Mouse (Mus musculus) ES-Bruce4 (cell line): ENCODE results near the gene Gm13420. TPM values are rescaled to one million over a fixed set of nuclear protein-coding genes. Genes with fewer than 3 reads are reported as not detected.

Experiments
- H3K27ac ChIP-seq: 2 replicates; pipeline ENCODE4 v1.5.1; 2012; ENCODE audit warnings: low read length, inconsistent platforms; ENCODE audit not compliant: insufficient read depth
- H3K27me3 ChIP-seq: 2 replicates; pipeline ENCODE4 v1.6.1; 2012; ENCODE audit warnings: mild to moderate bottlenecking, low read length, inconsistent platforms; ENCODE audit not compliant: control insufficient read depth, poor library complexity, insufficient read depth, severe bottlenecking
- H3K36me3 ChIP-seq: 2 replicates; pipeline ENCODE4 v1.6.1; 2012; ENCODE audit warnings: inconsistent platforms, mild to moderate bottlenecking, low read length, moderate library complexity; ENCODE audit not compliant: control insufficient read depth, poor library complexity, insufficient read depth, severe bottlenecking
- H3K4me1 ChIP-seq: one replicate; pipeline ENCODE4 v1.8.1; 2011; ENCODE audit warnings: low read length; ENCODE audit not compliant: control insufficient read depth, insufficient read depth
- H3K4me3 ChIP-seq: 2 replicates; pipeline ENCODE4 v1.5.1; 2011; ENCODE audit warnings: low read depth, mild to moderate bottlenecking, low read length
- H3K9ac ChIP-seq: 2 replicates; pipeline ENCODE4 v1.6.1; 2012; ENCODE audit warnings: low read depth, mild to moderate bottlenecking, inconsistent platforms; ENCODE audit not compliant: poor library complexity, severe bottlenecking
- H3K9me3 ChIP-seq: replicated peaks from 2 replicates; pipeline ENCODE4 v1.6.1; 2012; ENCODE audit warnings: mild to moderate bottlenecking, low read length, inconsistent platforms; ENCODE audit not compliant: control insufficient read depth, poor library complexity, insufficient read depth, severe bottlenecking
- CTCF ChIP-seq: IDR thresholded peaks from one replicate; pipeline ENCODE4 v1.8.1; 2011; ENCODE audit warnings: low read depth, low read length
- EP300 ChIP-seq: IDR thresholded peaks from 2 replicates; pipeline ENCODE4 v1.6.1; 2011; ENCODE audit warnings: low read depth, low read length; ENCODE audit not compliant: insufficient read depth
- POLR2A ChIP-seq: IDR thresholded peaks from one replicate; pipeline ENCODE4 v1.8.1; 2011; ENCODE audit warnings: low read length; ENCODE audit not compliant: insufficient read depth
- polyA plus RNA-seq: library from polyadenylated mRNA; stranded (reverse); fragments of >200 nt; gene quantifications from 2 replicates; pipeline ENCODE4 v1.2.4, GENCODE M21; 2011; ENCODE audit warnings: low read depth; ENCODE audit not compliant: missing spikeins, insufficient read depth, insufficient read length

Gene Gm13420
- polyA plus RNA-seq, 1 experiment: 0.75 TPM

DNA sequence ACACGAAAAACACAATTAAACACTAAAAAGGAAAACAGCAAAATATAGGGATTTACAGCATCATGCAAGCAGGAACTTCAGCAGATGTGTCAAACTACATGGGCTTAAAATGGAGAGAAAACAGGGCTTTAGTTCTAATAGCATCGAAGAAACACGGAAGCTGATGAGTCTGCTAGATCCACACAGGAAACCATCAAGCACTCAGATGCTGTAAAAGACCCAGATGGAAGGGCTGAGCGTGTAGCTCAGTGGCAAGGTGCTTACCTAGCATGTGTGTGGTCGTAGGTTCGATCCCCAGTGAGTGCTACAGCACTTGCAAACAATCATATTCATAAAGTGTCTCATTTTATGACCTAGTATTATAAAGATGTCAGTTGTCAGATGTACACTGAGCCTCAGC is 10.3 kb downstream of the Gm13420 start:
- H3K4me3 ChIP-seq: no peak overlapping the region
- H3K4me1 ChIP-seq: no peaks in the 10 kb centered on the region
- H3K36me3 ChIP-seq: peaks cover 3% of the 10 kb centered on the region; the same call in 1 of the 2 replicates
- H3K9ac ChIP-seq: no peak overlapping the region
- H3K27me3 ChIP-seq: no peaks in the 10 kb centered on the region
- no peaks in the 10 kb centered on the region for H3K9me3 ChIP-seq
- H3K27ac ChIP-seq: no peak overlapping the region
- TF ChIP-seq EP300 (no peak), POLR2A (no peak), CTCF (no peak)

DNA sequence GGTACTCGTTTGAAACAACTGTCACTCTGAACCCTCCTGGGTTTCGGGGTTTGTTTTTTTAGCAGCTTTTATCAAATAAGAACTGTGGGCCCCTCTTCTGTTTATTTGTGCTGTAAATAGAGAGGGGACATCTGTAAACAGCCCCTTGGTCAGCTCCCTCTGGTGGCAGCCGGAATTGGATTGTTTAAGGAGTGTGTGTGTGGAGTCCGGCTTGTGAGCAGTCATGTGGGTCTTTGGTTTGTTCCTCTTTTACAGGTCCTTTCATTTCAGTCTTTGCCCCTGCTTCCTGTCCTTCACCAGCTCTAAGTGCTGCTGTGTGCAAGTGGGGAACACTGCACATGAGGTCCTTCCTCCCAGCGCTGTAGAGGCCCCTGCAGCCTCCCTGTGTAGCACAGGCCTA is 12.1 kb downstream of the Gm13420 start:
- no peak overlapping the region for H3K4me3 ChIP-seq
- H3K9ac ChIP-seq: no peak overlapping the region
- peaks cover 5% of the 10 kb centered on the region; the same call in 1 of the 2 replicates for H3K36me3 ChIP-seq
- H3K27me3 ChIP-seq: no peaks in the 10 kb centered on the region
- H3K4me1 ChIP-seq: no peaks in the 10 kb centered on the region
- no peak overlapping the region for H3K27ac ChIP-seq
- TF ChIP-seq POLR2A: no peak
- TF ChIP-seq CTCF: peak; percentile 10
- H3K9me3 ChIP-seq: no peaks in the 10 kb centered on the region

DNA sequence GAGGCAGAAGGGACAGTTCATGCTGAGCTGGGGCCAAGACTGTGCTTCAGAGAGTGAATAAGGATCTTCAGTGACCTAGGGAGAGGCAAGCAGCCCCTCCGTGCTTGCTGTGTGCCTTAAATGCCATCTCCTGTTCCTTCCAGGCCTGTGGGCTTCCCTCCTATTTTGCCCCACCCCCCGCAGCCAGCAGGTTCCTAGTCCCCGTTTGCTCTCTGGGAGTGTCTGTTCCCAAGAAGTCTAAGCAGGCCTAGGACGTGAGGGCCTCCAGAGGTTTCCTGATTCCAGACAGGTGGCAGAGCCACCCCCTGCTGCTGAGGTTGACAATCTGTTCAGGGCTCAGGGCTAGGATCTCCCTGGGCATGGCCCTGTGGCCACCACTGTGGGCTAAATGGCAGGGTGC is 12.7 kb downstream of the Gm13420 start:
- H3K9ac ChIP-seq: no peak overlapping the region
- TF ChIP-seq CTCF (no peak), EP300 (no peak), POLR2A (no peak)
- no peaks in the 10 kb centered on the region for H3K4me1 ChIP-seq
- H3K27ac ChIP-seq: no peak overlapping the region
- H3K9me3 ChIP-seq: no peaks in the 10 kb centered on the region
- H3K27me3 ChIP-seq: no peaks in the 10 kb centered on the region
- peaks cover 5% of the 10 kb centered on the region; the same call in 1 of the 2 replicates for H3K36me3 ChIP-seq
- H3K4me3 ChIP-seq: no peak overlapping the region

DNA sequence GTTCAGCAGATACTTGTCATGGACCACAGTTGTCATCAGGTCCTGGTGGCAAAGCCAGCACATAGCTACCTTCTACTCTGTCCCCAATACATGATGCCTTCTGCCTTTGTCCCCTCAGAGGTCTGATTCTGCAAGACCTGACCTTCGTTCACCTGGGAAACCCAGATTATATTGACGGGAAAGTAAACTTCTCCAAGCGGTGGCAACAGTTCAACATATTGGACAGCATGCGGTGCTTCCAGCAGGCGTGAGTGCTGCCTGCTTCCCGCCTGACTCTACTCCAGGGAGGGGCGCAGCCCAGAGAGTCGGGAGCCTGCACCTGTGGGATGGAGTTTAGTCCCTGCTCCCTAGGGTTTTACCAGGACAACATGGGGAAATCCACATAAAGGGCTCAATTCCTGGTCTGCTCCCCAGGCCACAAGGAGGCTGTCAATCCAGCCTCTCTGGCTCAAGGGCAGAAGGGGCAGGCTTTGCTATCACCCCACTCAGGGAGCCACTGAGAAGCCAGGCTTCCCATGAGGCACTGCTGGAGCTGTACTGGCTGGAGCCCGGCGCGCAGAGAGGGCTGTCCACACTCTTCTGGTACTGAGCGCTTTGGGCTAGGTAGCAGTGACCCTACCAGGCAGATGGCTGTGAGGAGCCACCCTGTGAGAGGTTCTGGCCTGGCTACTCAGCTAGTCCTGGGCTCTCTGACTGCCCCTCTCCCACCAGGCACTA is 14.1 kb downstream of the Gm13420 start:
- H3K4me3 ChIP-seq: no peak overlapping the region
- no peak overlapping the region for H3K27ac ChIP-seq
- H3K27me3 ChIP-seq: no peaks in the 10 kb centered on the region
- TF ChIP-seq CTCF (no peak), EP300 (no peak), POLR2A (no peak)
- peaks cover 5% of the 10 kb centered on the region; the same call in 1 of the 2 replicates for H3K36me3 ChIP-seq
- H3K9ac ChIP-seq: no peak overlapping the region
- H3K4me1 ChIP-seq: no peaks in the 10 kb centered on the region
- no peaks in the 10 kb centered on the region for H3K9me3 ChIP-seq

DNA sequence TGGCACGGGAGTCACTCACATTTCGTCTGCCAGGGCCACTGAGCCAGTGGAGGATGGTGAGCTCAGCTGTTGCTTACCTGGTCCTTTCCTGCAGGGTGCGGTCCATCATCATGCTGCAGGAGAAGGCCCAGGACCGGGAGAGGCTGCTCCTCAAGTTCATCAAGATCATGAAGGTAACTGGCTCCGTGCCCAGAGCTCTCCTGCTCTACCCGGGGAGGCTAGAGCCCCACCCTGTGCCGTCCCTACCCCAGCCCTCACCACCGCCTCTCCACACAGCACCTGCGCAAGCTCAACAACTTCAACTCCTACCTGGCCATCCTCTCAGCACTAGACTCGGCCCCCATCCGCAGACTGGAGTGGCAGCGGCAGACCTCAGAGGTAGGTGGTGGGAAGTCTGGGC is 15.8 kb downstream of the Gm13420 start:
- Histone ChIP-seq H3K27ac (no peak overlapping the region), H3K36me3 (peaks cover 5% of the 10 kb centered on the region; the same call in 1 of the 2 replicates), H3K4me1 (no peaks in the 10 kb centered on the region), H3K9me3 (no peaks in the 10 kb centered on the region), H3K4me3 (no peak overlapping the region), H3K27me3 (no peaks in the 10 kb centered on the region), H3K9ac (no peak overlapping the region)
- TF ChIP-seq CTCF (no peak), EP300 (no peak), POLR2A (no peak)

DNA sequence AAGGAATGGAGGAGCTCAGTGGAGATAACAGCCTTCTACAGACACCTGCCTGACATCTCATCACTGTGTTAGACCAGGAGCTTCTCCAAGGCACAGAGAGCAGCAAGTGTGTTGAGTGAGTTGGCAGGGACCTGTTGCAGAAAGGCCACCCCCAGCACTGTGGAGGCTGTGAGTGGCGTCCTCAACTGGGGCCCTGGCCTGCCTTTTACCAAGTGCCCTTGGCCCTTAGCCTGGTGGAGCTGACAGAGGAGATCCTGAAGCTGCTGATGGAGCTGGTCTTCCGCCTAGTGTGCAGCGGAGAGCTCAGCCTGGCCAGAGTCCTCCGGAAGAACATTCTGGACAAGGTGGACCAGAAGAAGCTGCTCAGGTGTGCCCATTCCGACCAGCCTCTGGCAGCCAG is 18.1 kb downstream of the Gm13420 start:
- H3K36me3 ChIP-seq: peaks cover 5% of the 10 kb centered on the region; the same call in 1 of the 2 replicates
- H3K9ac ChIP-seq: no peak overlapping the region
- TF ChIP-seq EP300: no peak
- no peak overlapping the region for H3K27ac ChIP-seq
- H3K4me1 ChIP-seq: peaks cover 4% of the 10 kb centered on the region
- no peak overlapping the region for H3K4me3 ChIP-seq
- no peaks in the 10 kb centered on the region for H3K9me3 ChIP-seq
- no peaks in the 10 kb centered on the region for H3K27me3 ChIP-seq
